Mouse (Mus musculus) inflammation-experienced regulatory T-cells (primary cell): ENCODE measurements around the gene Gabra2. TPM values are rescaled to one million over a fixed set of nuclear protein-coding genes. Genes with fewer than 3 reads are reported as not detected.

Source experiments
- polyA plus RNA-seq, 2 experiments: library from polyadenylated mRNA; unstranded; fragments of 100-300 nt; shearing (Covaris generic); gene quantifications; one replicate each; pipeline ENCODE4 v1.2.1; 2017

Gene Gabra2
- polyA plus RNA-seq, result under 1 TPM; 0.08 to 0.91 TPM

GRCm38 (mm10) chr5:71095725-71096607 lies at the start of gene Gabra2:
Gene Gabra2 (minus strand): TSS chr5:71095849.

